10 mouse cellular contexts compared by ENCODE assay signal in the genomic region with DNA sequence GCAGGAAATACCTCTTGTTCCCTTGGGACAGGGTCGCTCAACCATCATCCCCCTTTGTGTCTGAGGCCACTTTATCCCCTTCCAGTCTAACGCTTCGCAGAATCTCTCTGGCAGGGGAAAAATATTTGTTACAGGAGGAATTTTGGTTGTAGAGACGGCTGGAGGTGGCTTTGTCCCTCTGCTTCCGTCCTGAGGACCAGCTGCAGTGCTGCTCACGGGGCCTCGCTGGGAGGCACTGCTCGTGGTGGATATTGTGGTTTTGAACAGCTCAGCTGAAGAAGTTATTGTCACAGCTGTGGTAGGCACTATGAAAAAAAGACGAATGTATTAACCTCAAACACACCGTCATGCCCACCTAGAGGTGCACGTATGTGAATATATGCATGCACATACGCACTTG.
DNase-seq lines count a peak whose midpoint lies in the region; ATAC-seq and TF ChIP-seq lines count a peak whose summit lies in the region.
"Had no signal": no experiment of that assay in that cellular context is flagged by ENCODE, and none has a peak within 500 bp of the region (broad histone marks: within the 10 kb centered on the region; RNA-seq: fewer than 3 reads in every experiment).

No protein-coding gene starts in this region.

- no peak for TF ChIP-seq CTCF in layer of hippocampus, adult 2 months (conservative IDR thresholded peaks at IDR 0.05)

- no peak overlapping the region for H3K9ac ChIP-seq in midbrain, embryonic 16.5 days (ENCODE audit: low read depth, low read length)
- no peak overlapping the region for H3K9ac ChIP-seq in limb, embryonic 13.5 days
- H3K9ac ChIP-seq: liver, embryonic 15.5 days had no signal

- ATAC-seq in midbrain, embryonic 16.5 days: no peak
- ATAC-seq in limb, embryonic 13.5 days (ENCODE audit: low FRiP score, low read depth): no peak; the same call in 1 of the 2 replicates

- no peaks in the 10 kb centered on the region for H3K9me3 ChIP-seq in midbrain, embryonic 10.5 days (replicated peaks)
- no peaks in the 10 kb centered on the region for H3K9me3 ChIP-seq in midbrain, embryonic 16.5 days (replicated peaks; ENCODE audit: control insufficient read depth, low read length, poor library complexity, severe bottlenecking)
- H3K9me3 ChIP-seq in limb, embryonic 13.5 days: no peaks in the 10 kb centered on the region
- H3K9me3 ChIP-seq: liver, embryonic 15.5 days had no signal

- 46% methylated on average over 12 of the region's 12 CpGs for WGBS in midbrain, embryonic 10.5 days
- WGBS in midbrain, embryonic 16.5 days: 38% methylated on average over 12 of the region's 12 CpGs
- WGBS in limb, embryonic 13.5 days: 59% methylated on average over 12 of the region's 12 CpGs

- H3K4me3 ChIP-seq in midbrain, embryonic 10.5 days: no peak overlapping the region
- H3K4me3 ChIP-seq in midbrain, embryonic 16.5 days (ENCODE audit: low read depth, low read length): no peak overlapping the region
- no peak overlapping the region for H3K4me3 ChIP-seq in limb, embryonic 13.5 days
- H3K4me3 ChIP-seq in layer of hippocampus, adult 2 months: no peak overlapping the region
- H3K4me3 ChIP-seq: liver, embryonic 15.5 days had no signal

- no peak for DNase-seq in midbrain, embryonic 10.5 days (ENCODE audit: low spot score)
- DNase-seq in Muller cell, postnatal 12 days (ENCODE audit: inconsistent ontology term): peak; percentile 75
- peak; percentile 33 to 42 for DNase-seq in thymus, postnatal 10 days (ENCODE audit: low spot score in 2 of 2)
- no peak for DNase-seq in layer of hippocampus, adult 2 months (ENCODE audit: low spot score in 2 of 2)
- DNase-seq in gastrocnemius, postnatal 10 days: no peak
- DNase-seq: kidney, adult 18-20 months; right cerebral cortex, postnatal 14 days had no signal

- 0 out of 2 replicates have a peak overlapping the region, but pooled peaks have one; percentile 38 for H3K27ac ChIP-seq in midbrain, embryonic 10.5 days (replicated peaks)
- H3K27ac ChIP-seq in midbrain, embryonic 16.5 days (ENCODE audit: low read length): no peak overlapping the region
- H3K27ac ChIP-seq in limb, embryonic 13.5 days: 0 out of 2 replicates have a peak overlapping the region, but pooled peaks have one; percentile 10
- H3K27ac ChIP-seq in layer of hippocampus, adult 2 months: no peak overlapping the region
- H3K27ac ChIP-seq: liver, embryonic 15.5 days had no signal

- H3K4me1 ChIP-seq in midbrain, embryonic 10.5 days: peaks cover 36% of the 10 kb centered on the region
- H3K4me1 ChIP-seq in midbrain, embryonic 16.5 days (ENCODE audit: control insufficient read depth, insufficient read depth, low read length): peaks cover 19% of the 10 kb centered on the region
- peaks cover 23% of the 10 kb centered on the region for H3K4me1 ChIP-seq in limb, embryonic 13.5 days
- H3K4me1 ChIP-seq: liver, embryonic 15.5 days had no signal

- no peak overlapping the region for H3K4me2 ChIP-seq in midbrain, embryonic 16.5 days (ENCODE audit: low read length)
- no peak overlapping the region for H3K4me2 ChIP-seq in limb, embryonic 13.5 days (replicated peaks)
- H3K4me2 ChIP-seq: liver, embryonic 15.5 days had no signal

- no peaks in the 10 kb centered on the region for H3K27me3 ChIP-seq in midbrain, embryonic 10.5 days (ENCODE audit: low read depth, poor library complexity, severe bottlenecking)
- no peaks in the 10 kb centered on the region for H3K27me3 ChIP-seq in midbrain, embryonic 16.5 days (ENCODE audit: control insufficient read depth, insufficient read depth, low read depth, low read length)
- no peaks in the 10 kb centered on the region for H3K27me3 ChIP-seq in limb, embryonic 13.5 days
- H3K27me3 ChIP-seq: liver, embryonic 15.5 days had no signal

- peaks cover 68% of the 10 kb centered on the region for H3K36me3 ChIP-seq in midbrain, embryonic 10.5 days
- 0 out of 2 replicates have a peak, but pooled peaks cover 5% of the 10 kb centered on the region for H3K36me3 ChIP-seq in midbrain, embryonic 16.5 days (ENCODE audit: control insufficient read depth, insufficient read depth, low read length)
- H3K36me3 ChIP-seq in limb, embryonic 13.5 days: peaks cover 68% of the 10 kb centered on the region

Comparison
In these comparisons a context has a peak if more than half of its experiments do, and no peak if none do; other contexts are left out.
1. H3K27ac ChIP-seq: peak in midbrain, embryonic 10.5 days (single experiment) and limb, embryonic 13.5 days (single experiment); none in midbrain, embryonic 16.5 days (single experiment) and layer of hippocampus, adult 2 months (single experiment).
2. DNase-seq: peak in Muller cell, postnatal 12 days (single experiment) and thymus, postnatal 10 days (2 of 2); none in midbrain, embryonic 10.5 days (single experiment), layer of hippocampus, adult 2 months (0 of 2) and gastrocnemius, postnatal 10 days (single experiment).